Mouse (Mus musculus) heart, embryonic 11.5 days (tissue): ENCODE data around the gene Pcbp4. TPM values are rescaled to one million over a fixed set of nuclear protein-coding genes. Genes with fewer than 3 reads are reported as not detected.

Experiments
- ATAC-seq: fragments of 200-750 bp; cut with Nextera tagmentation; replicated peaks from 2 replicates; pipeline ENCODE4 v1.8.0; 2017; ENCODE audit warnings: moderate library complexity; ENCODE audit not compliant: insufficient number of reproducible peaks, low FRiP score, low TSS enrichment
- H3K27ac ChIP-seq: fragments of 300-500 bp; sonication (generic); 2 replicates; pipeline ENCODE4 v1.5.1; 2014; ENCODE audit warnings: mild to moderate bottlenecking, low read depth, low read length
- H3K27me3 ChIP-seq: fragments of 300-500 bp; sonication (generic); 2 replicates; pipeline ENCODE4 v1.6.1; 2014; ENCODE audit warnings: mild to moderate bottlenecking, low read length, mixed read lengths; ENCODE audit not compliant: control insufficient read depth, insufficient read depth
- H3K36me3 ChIP-seq: fragments of 300-500 bp; sonication (generic); 2 replicates; pipeline ENCODE4 v1.6.1; 2014; ENCODE audit warnings: mild to moderate bottlenecking, low read length, moderate library complexity, mixed read lengths; ENCODE audit not compliant: control insufficient read depth, insufficient read depth
- H3K4me1 ChIP-seq: fragments of 300-500 bp; sonication (generic); 2 replicates; pipeline ENCODE4 v1.6.1; 2014; ENCODE audit warnings: low read length; ENCODE audit not compliant: control insufficient read depth, insufficient read depth
- H3K4me2 ChIP-seq: fragments of 300-500 bp; sonication (generic); 2 replicates; pipeline ENCODE4 v1.6.1; 2014; ENCODE audit warnings: mild to moderate bottlenecking, moderate library complexity
- H3K4me3 ChIP-seq: fragments of 300-500 bp; sonication (generic); 2 replicates; pipeline ENCODE4 v1.5.1; 2014; ENCODE audit warnings: low read depth, low read length
- H3K9ac ChIP-seq: fragments of 300-500 bp; sonication (generic); 2 replicates; pipeline ENCODE4 v1.6.1; 2014; ENCODE audit warnings: mild to moderate bottlenecking, low read depth, low read length, moderate library complexity
- H3K9me3 ChIP-seq: fragments of 300-500 bp; sonication (generic); replicated peaks from 2 replicates; pipeline ENCODE4 v1.6.1; 2016; ENCODE audit warnings: low read length; ENCODE audit not compliant: control insufficient read depth
- WGBS: fragments of 180-500 bp; shearing (Covaris S2); extraction: QIAGEN DNeasy Blood & Tissue Kit; methylation state at CpG from one replicate; pipeline ENCODE4 v1.1.7; 2014; ENCODE audit not compliant: insufficient replicate concordance; 5-methylcytosine and 5-hydroxymethylcytosine counted together
- polyA plus RNA-seq: library from polyadenylated mRNA; unstranded; fragments of >200 nt; fragmentation: Nextera tagmentation; extraction: Ambion mirVana; gene quantifications from 2 replicates; pipeline ENCODE4 v1.2.1, GENCODE M21; 2014

Pcbp4 gene
- polyA plus RNA-seq, 1 experiment from 2014 or later = 80.4 TPM

GRCm38 (mm10) chr9:106464751-106465541 is 11.9 kb downstream of the Pcbp4 start:
- Histone ChIP-seq H3K4me2 (peak overlapping the region; percentile 94), H3K9ac (peak overlapping the region; percentile 73), H3K4me1 (peaks cover 12% of the 10 kb centered on the region), H3K36me3 (peaks cover 9% of the 10 kb centered on the region), H3K4me3 (peak overlapping the region; percentile 57), H3K9me3 (no peaks in the 10 kb centered on the region), H3K27me3 (peaks cover 11% of the 10 kb centered on the region), H3K27ac (0 out of 2 replicates have a peak overlapping the region, but pooled peaks have one; percentile 10)
- 3% methylated on average over 97 of the region's 99 CpGs for WGBS
- ATAC-seq = peak; percentile 69

GRCm38 (mm10) chr9:106465571-106466200 is 12.6 kb downstream of the Pcbp4 start, which contains the start of gene Gpr62:
Gene Gpr62 (minus strand): TSS chr9:106465938.
- WGBS = 35% methylated on average over 26 of the region's 26 CpGs
- Histone ChIP-seq H3K27ac (0 out of 2 replicates have a peak within 1 kb of the TSS, but pooled peaks have one; percentile 10), H3K9me3 (no peaks in the 10 kb centered on the region), H3K9ac (peak within 1 kb of the TSS; percentile 73), H3K4me1 (peaks cover 12% of the 10 kb centered on the region), H3K4me3 (peak within 1 kb of the TSS; percentile 57), H3K4me2 (peak within 1 kb of the TSS; percentile 94), H3K36me3 (peaks cover 4% of the 10 kb centered on the region), H3K27me3 (peaks cover 11% of the 10 kb centered on the region)
- no peak for ATAC-seq

GRCm38 (mm10) chr9:106466721-106467120 is 13.6 kb downstream of the Pcbp4 start:
- H3K9ac ChIP-seq = no peak overlapping the region
- 78% methylated on average over 6 of the region's 6 CpGs for WGBS
- H3K27me3 ChIP-seq = peaks cover 11% of the 10 kb centered on the region
- no peak overlapping the region for H3K4me2 ChIP-seq
- no peak overlapping the region for H3K27ac ChIP-seq
- no peak overlapping the region for H3K4me3 ChIP-seq
- peaks cover 4% of the 10 kb centered on the region for H3K36me3 ChIP-seq
- no peak for ATAC-seq
- H3K9me3 ChIP-seq = no peaks in the 10 kb centered on the region
- peaks cover 14% of the 10 kb centered on the region for H3K4me1 ChIP-seq

GRCm38 (mm10) chr9:106467746-106468145 is 14.7 kb downstream of the Pcbp4 start:
- Histone ChIP-seq H3K4me2 (no peak overlapping the region), H3K27ac (no peak overlapping the region), H3K9ac (no peak overlapping the region), H3K4me3 (no peak overlapping the region), H3K27me3 (peaks cover 11% of the 10 kb centered on the region), H3K9me3 (no peaks in the 10 kb centered on the region), H3K36me3 (peaks cover 4% of the 10 kb centered on the region), H3K4me1 (peaks cover 22% of the 10 kb centered on the region)
- no peak for ATAC-seq
- WGBS = 87% methylated on average over 7 of the region's 7 CpGs

- H3K27me3 ChIP-seq = peaks cover 6% of the 10 kb centered on the region
- no peak overlapping the region for H3K27ac ChIP-seq
- no peak overlapping the region for H3K4me2 ChIP-seq
- H3K36me3 ChIP-seq = no peaks in the 10 kb centered on the region
- no peak for ATAC-seq
- no peak overlapping the region for H3K9ac ChIP-seq
- 64% methylated on average over 6 of the region's 6 CpGs for WGBS
- H3K9me3 ChIP-seq = no peaks in the 10 kb centered on the region
- H3K4me3 ChIP-seq = no peak overlapping the region
- peaks cover 25% of the 10 kb centered on the region for H3K4me1 ChIP-seq
Observed at GRCm38 (mm10) chr9:106469317-106469716, 16.2 kb downstream of the Pcbp4 start.

- no peaks in the 10 kb centered on the region for H3K9me3 ChIP-seq
- WGBS = 59% methylated on average over 9 of the region's 9 CpGs
- H3K36me3 ChIP-seq = no peaks in the 10 kb centered on the region
- no peak overlapping the region for H3K27ac ChIP-seq
- ATAC-seq = no peak
- H3K9ac ChIP-seq = no peak overlapping the region
- H3K4me3 ChIP-seq = no peak overlapping the region
- peaks cover 25% of the 10 kb centered on the region for H3K4me1 ChIP-seq
- H3K4me2 ChIP-seq = no peak overlapping the region
- peaks cover 6% of the 10 kb centered on the region for H3K27me3 ChIP-seq
Observed at GRCm38 (mm10) chr9:106469776-106470175, 16.7 kb downstream of the Pcbp4 start.

- Histone ChIP-seq H3K4me3 (0 out of 2 replicates have a peak overlapping the region, but pooled peaks have one; percentile 15), H3K27ac (no peak overlapping the region), H3K36me3 (no peaks in the 10 kb centered on the region), H3K4me1 (peaks cover 25% of the 10 kb centered on the region), H3K27me3 (no peaks in the 10 kb centered on the region; the same call in 1 of the 2 replicates), H3K9ac (no peak overlapping the region), H3K4me2 (peak overlapping the region; percentile 52), H3K9me3 (no peaks in the 10 kb centered on the region)
- ATAC-seq = no peak
- WGBS = 56% methylated on average over 14 of the region's 14 CpGs
Observed at GRCm38 (mm10) chr9:106470991-106471750, 18.1 kb downstream of the Pcbp4 start.

GRCm38 (mm10) chr9:106471892-106472291 is 18.8 kb downstream of the Pcbp4 start:
- Histone ChIP-seq H3K4me2 (peak overlapping the region; percentile 52), H3K36me3 (no peaks in the 10 kb centered on the region), H3K27ac (no peak overlapping the region), H3K9ac (no peak overlapping the region), H3K4me1 (peaks cover 30% of the 10 kb centered on the region), H3K9me3 (no peaks in the 10 kb centered on the region), H3K4me3 (0 out of 2 replicates have a peak overlapping the region, but pooled peaks have one; percentile 15), H3K27me3 (no peaks in the 10 kb centered on the region; the same call in 1 of the 2 replicates)
- 10% methylated on average over 5 of the region's 5 CpGs for WGBS
- peak; percentile 11; the same call in 1 of the 2 replicates for ATAC-seq
